In genomic region chr12:85523421-85524192, GRCm38 (mm10) we compare ENCODE assay signal across 13 mouse cellular contexts. TPM values are rescaled to one million over a fixed set of nuclear protein-coding genes. Genes with fewer than 3 reads are reported as not detected.
DNase-seq lines count a peak whose midpoint lies in the region; ATAC-seq and TF ChIP-seq lines count a peak whose summit lies in the region.
"Had no signal": no experiment of that assay in that cellular context is flagged by ENCODE, and none has a peak within 500 bp of the region (broad histone marks: within the 10 kb centered on the region; RNA-seq: fewer than 3 reads in every experiment).

No protein-coding gene starts in this region.

- H3K9ac ChIP-seq in ES-Bruce4 (ENCODE audit: low read depth, poor library complexity, severe bottlenecking) = no peak overlapping the region
- H3K9ac ChIP-seq: lung, embryonic 15.5 days; neural tube, embryonic 12.5 days had no signal

- no peak for TF ChIP-seq CTCF in ES-Bruce4 (IDR thresholded peaks at IDR 0.05; ENCODE audit: low read depth, low read length)

- no peak overlapping the region for H3K4me3 ChIP-seq in ES-Bruce4 (ENCODE audit: low read depth, low read length)
- H3K4me3 ChIP-seq in embryonic facial prominence, embryonic 10.5 days = no peak overlapping the region
- H3K4me3 ChIP-seq: lung, embryonic 15.5 days; neural tube, embryonic 12.5 days had no signal

- TF ChIP-seq EP300 in ES-Bruce4 (IDR thresholded peaks at IDR 0.05; ENCODE audit: insufficient read depth, low read depth, low read length) = no peak

- ATAC-seq in frontal cortex, adult (ENCODE audit: low TSS enrichment) = no peak

- 38% methylated on average over 14 of the region's 14 CpGs for WGBS in embryonic facial prominence, embryonic 10.5 days

- H3K9me3 ChIP-seq in ES-Bruce4 (replicated peaks; ENCODE audit: control insufficient read depth, insufficient read depth, low read length, poor library complexity, severe bottlenecking) = no peaks in the 10 kb centered on the region; the same call in 1 of the 2 replicates
- H3K9me3 ChIP-seq in embryonic facial prominence, embryonic 10.5 days = no peaks in the 10 kb centered on the region
- H3K9me3 ChIP-seq: lung, embryonic 15.5 days; neural tube, embryonic 12.5 days had no signal

- TF ChIP-seq POLR2A in ES-Bruce4 (IDR thresholded peaks at IDR 0.05; ENCODE audit: insufficient read depth, low read length) = no peak

- H3K36me3 ChIP-seq in ES-Bruce4 (ENCODE audit: control insufficient read depth, insufficient read depth, low read length, poor library complexity, severe bottlenecking) = no peaks in the 10 kb centered on the region
- H3K36me3 ChIP-seq in embryonic facial prominence, embryonic 10.5 days (replicated peaks) = no peaks in the 10 kb centered on the region
- H3K36me3 ChIP-seq: lung, embryonic 15.5 days; neural tube, embryonic 12.5 days had no signal

- peak; percentile 67 to 74 for DNase-seq in cerebellum, postnatal 10 days
- no peak for DNase-seq in cerebellum, adult 11 months
- DNase-seq in kidney, postnatal 25 days = peak; percentile 10 to 45
- no peak for DNase-seq in kidney, postnatal 10 days
- DNase-seq in embryonic facial prominence, embryonic 10.5 days (ENCODE audit: low spot score) = peak; percentile 43
- no peak for DNase-seq in MN1 (ENCODE audit: low spot score)
- DNase-seq: B cell, adult 2 months; spleen, adult 18-20 months; thymus, postnatal 14 days had no signal

- H3K27me3 ChIP-seq in ES-Bruce4 (ENCODE audit: control insufficient read depth, insufficient read depth, low read length, poor library complexity, severe bottlenecking) = no peaks in the 10 kb centered on the region
- H3K27me3 ChIP-seq in embryonic facial prominence, embryonic 10.5 days (replicated peaks; ENCODE audit: low read depth, poor library complexity, severe bottlenecking) = no peaks in the 10 kb centered on the region
- H3K27me3 ChIP-seq: lung, embryonic 15.5 days; neural tube, embryonic 12.5 days had no signal

- H3K4me1 ChIP-seq in ES-Bruce4 (ENCODE audit: control insufficient read depth, insufficient read depth, low read length) = peaks cover 8% of the 10 kb centered on the region
- peaks cover 49% of the 10 kb centered on the region for H3K4me1 ChIP-seq in embryonic facial prominence, embryonic 10.5 days

- peak overlapping the region; percentile 35 for H3K27ac ChIP-seq in ES-Bruce4 (ENCODE audit: insufficient read depth, low read length)
- peak overlapping the region; percentile 54 for H3K27ac ChIP-seq in embryonic facial prominence, embryonic 10.5 days (replicated peaks)
- H3K27ac ChIP-seq: lung, embryonic 15.5 days; neural tube, embryonic 12.5 days had no signal

RNA-seq across cellular contexts. Expression of gene Fos, which starts 49.9 kb away (rescaled TPM):
- polyA plus RNA-seq in ES-Bruce4 (2011; ENCODE audit: insufficient read depth, insufficient read length, low read depth, missing spikeins) = 4.8 and 7.3 TPM in 2 replicates
- polyA plus RNA-seq in embryonic facial prominence, embryonic 10.5 days (2016; fragmentation: Nextera tagmentation; extraction: Ambion mirVana) = 1.4 and 1.8 TPM in 2 replicates

Comparison
In these comparisons a context has a peak if more than half of its experiments do, and no peak if none do; other contexts are left out.
1. DNase-seq: peak in cerebellum, postnatal 10 days (2 of 2), kidney, postnatal 25 days (2 of 2) and embryonic facial prominence, embryonic 10.5 days (single experiment); none in cerebellum, adult 11 months (single experiment), kidney, postnatal 10 days (single experiment) and MN1 (single experiment).